Mouse (Mus musculus): ENCODE results near the gene Gm10401.

The Gm10401 gene

DNA sequence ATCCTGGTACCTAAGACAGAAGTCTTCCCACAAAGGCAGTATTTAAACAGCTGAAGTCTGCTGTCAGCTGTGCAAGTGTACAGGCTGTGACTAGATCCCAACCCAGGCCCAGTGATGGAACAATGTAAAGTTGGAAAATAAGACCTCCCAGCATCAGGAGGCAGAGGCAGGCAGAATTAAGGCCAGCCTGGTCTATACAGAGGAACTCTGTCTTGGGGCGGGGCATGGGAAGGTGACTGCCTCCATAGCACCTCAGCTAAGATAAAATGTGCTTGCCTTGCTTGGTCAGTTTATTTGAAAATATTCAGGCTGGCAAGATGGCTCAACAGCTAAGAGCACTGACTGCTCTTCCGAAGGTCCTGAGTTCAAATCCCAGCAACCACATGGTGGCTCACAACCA is 27.6 kb downstream of the Gm10401 start:
- no peak for DNase-seq (ENCODE audit: low spot score in 2 of 2)

DNA sequence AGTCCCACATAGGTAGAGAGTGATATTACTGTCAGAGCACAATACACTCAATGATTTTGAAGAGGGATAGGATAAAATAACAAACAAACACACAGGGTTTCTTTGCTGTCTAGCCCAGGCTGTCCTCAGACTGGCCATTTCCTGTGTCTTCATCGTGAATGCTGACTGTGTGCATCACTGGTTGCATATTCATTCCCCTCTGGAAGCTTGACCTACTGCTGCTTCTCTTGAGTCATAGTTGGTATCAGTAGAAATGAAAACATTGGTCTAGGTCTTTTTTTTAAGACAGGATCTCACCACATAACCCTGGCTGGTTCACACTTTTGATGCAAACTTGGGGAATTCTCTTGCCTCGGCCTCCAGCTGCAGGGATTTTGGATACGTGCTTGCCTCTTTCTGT is 28.5 kb downstream of the Gm10401 start:
- DNase-seq (ENCODE audit: low spot score in 2 of 2), result no peak

DNA sequence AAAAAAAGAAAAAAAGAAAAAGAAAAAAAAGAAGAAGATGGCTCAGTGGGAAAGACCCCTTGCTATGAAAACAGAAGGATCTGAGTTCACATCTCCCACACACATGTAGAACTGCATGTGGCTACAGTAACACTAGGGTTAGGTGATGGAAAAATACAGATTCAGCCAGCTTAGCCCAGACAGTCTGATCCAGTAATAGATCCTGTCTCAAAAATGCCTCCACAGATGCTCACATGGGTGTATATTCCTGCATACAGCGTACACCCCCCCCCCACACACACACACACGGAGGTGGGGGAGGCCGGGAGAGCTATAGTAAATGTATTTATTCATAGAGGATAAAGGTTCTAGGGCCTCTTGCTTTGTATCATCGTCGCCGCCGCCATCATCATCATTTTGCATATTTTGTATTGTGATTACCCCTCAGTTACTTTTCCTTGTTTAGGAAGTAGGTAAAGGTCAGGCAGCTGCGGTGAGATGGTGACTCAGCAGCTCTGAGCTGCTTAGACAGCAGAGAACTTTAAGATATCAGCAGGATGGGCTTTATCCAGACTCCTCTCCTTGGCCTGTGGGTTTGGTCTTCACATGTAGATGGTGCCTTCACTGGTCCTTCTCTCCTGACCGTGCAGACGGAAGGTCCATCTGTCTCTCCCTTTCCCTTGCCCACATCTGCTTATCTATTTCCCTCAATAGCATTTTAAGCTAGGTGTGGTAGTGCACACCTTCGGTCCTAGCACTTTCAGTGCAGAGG is 29.2 kb downstream of the Gm10401 start:
- DNase-seq (ENCODE audit: low spot score in 2 of 2), result no peak

DNA sequence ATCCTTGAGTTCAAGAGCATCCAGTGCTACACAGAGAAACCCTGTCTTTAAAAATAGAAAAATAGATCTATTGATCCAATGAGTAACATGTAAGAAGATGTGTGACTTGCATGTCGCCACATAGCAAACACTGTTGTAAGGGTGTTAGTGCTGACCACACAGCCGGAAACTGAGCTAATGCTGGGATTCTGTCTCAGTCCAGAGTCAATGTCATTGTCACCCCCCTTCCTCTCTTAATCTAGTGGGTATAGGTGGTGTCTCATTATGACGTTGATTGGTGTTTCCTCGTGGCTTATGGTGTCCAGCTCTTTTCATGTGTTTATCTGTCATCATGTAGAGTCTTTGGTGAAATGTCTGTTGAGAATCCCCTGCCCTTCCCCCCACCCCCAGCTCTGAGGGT is 31.9 kb downstream of the Gm10401 start:
- DNase-seq (ENCODE audit: low spot score in 2 of 2), result no peak

DNA sequence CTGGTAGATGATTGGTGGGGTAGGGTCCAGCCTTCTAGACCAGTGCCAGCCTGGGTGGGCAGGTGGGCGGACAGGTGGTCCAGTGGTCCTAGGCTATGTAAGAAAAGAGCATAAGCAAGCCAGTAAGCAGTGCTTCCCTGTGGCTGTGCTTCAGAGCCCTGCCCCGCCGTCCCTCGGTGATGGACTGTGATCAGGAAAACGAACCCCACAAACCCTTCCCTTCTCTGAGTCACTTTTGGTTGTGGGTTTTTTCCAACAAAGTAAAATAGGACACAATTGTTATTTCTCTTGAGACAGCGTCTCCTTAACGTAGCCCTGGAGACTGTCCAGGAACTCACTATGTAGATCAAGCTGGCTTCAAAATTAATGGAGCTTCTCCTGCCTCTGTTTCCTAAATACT is 34.7 kb downstream of the Gm10401 start:
- no peak for DNase-seq (ENCODE audit: low spot score in 2 of 2)

DNA sequence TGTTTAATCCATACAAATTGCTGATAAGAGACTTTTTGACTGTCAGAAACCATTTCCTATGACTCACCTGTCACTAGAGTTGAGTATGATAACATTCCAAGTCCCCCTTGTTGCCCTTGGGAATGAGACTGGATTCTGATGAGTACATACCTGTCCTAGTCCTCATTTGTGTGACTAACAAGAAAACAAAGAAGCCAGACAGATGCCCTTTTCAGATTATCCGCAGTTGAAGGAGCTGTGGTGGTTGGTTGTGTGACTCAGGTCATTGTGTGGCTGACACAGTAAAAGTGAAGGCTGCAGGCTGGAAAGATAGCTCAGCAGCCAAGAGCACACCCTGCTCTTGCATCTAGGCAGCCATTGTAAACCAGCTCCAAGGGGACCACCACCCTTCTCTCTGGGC is 35.5 kb downstream of the Gm10401 start:
- DNase-seq (ENCODE audit: low spot score in 2 of 2), result no peak

DNA sequence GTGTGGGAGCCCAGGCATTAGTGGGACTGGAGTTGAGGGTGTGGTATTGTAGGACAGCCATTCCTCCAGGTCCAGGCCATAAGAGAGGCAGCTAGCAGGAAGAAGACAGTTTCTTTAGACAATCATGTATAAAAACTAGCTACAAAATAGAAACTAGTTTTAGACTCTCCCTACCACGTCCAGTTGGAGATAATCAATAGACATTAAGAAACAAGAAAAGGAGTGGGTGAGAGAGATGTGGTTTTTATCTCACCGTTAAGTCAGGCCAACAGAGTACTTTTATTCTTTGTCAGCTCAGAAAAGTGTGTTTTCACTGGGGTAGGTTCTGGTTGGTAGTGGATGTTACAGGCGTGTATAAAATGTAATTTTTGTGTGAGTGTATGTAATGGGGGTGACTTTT is 37.1 kb downstream of the Gm10401 start:
- DNase-seq (ENCODE audit: low spot score in 2 of 2), result no peak

DNA sequence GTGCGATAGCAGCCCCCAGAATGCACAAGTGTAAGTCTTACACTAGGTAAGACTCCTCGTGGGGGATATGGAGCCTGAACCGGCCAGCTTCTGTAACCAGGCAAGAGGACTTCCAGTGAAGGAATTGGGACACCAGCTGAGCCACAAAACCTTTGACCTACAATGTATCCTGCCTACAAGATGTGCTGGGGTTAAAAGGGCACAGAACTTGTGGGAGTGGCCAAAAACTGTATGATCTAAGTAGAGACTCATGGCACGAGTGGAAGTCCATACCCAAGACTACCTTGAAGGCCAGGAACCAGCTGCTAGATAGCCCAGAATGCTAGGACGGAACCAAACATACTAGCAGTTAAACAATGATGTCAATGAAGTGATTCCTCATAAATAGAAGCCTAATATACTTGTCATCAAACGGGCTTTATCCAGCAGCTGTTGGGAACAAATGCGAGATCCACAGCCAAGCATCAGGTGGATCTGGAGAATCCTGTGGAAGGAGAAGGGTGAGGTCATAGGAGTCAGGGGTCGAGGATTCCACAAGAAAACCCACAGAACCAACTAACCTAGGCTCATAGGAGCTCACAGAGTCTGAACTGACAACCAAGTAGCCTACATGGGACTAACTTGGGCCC is 37.9 kb downstream of the Gm10401 start:
- DNase-seq (ENCODE audit: low spot score in 2 of 2), result no peak

DNA sequence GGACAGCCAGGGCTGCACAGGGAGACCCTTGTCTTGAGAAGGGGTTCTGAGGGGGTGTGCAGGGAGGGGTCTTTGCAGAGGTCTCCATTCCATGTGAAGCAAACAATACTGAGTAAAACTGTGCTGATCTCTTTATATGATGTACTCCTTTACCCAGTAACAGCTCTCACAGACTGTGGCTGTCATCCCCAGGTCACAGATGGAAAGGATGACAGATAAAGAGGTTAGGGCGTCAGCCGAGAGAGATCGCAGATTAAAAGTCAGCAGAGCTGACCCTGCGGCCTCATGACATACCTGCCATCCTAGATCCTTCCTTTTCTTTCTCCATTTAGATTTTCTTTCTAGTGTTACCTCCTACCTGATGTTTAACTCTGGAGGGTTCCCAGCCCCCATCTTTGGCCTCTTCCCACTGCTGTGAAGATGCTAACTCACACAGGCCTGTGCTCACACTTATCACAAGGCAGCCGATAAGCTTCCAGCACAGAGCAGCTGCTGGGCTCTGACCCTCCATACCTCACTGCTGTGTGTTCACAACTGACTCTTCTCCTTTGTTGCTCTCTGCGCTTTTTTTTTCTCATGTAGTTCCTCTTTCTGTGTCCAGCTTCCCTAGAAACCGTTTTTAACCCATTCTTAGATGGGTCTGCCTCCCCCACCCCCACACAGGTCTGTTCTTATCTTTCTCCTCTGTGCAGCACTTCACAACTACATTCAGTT is 39.4 kb downstream of the Gm10401 start:
- peak in 1 of 2 experiments; percentile 13 for DNase-seq (ENCODE audit: low spot score in 2 of 2)

DNA sequence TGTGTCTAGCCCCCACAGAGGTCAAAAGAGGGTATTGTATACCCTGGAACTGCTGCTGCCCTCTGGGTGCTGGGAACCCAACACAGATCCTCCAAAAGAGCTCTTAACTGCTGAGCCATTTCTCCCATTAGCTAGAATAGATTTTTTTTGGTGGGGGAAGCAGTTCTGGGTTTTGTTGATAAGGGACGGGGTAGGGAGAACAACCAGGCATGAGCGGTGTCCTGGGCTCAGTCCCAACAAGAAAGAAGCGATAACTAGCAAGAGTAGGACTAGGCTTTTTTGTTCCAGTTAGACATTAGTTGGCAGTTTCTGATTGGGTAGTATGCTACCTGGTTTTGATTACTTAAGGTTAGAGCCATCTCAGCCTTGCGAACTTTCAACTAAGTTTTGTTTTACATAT is 40.9 kb downstream of the Gm10401 start:
- DNase-seq (ENCODE audit: low spot score in 2 of 2), result no peak

DNA sequence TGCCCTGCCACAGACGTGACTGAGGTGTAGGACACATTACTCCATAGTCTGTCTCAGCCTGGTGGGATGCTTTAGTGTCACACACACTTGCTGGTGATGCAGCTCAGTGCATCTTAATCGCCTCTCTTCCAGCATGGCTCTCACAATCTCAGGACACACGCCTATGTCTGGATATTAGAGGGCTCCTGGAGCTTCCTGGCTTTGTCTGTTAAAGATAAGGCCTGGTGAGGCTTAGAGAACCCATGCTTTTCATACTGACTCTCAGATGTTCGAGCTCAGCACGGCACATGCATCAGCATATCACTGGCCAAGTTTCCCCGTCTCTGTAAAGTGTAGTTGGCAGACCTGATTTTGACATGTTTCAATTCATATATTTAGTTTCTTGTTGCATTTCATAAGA is 42.7 kb downstream of the Gm10401 start:
- no peak for DNase-seq (ENCODE audit: low spot score in 2 of 2)

DNA sequence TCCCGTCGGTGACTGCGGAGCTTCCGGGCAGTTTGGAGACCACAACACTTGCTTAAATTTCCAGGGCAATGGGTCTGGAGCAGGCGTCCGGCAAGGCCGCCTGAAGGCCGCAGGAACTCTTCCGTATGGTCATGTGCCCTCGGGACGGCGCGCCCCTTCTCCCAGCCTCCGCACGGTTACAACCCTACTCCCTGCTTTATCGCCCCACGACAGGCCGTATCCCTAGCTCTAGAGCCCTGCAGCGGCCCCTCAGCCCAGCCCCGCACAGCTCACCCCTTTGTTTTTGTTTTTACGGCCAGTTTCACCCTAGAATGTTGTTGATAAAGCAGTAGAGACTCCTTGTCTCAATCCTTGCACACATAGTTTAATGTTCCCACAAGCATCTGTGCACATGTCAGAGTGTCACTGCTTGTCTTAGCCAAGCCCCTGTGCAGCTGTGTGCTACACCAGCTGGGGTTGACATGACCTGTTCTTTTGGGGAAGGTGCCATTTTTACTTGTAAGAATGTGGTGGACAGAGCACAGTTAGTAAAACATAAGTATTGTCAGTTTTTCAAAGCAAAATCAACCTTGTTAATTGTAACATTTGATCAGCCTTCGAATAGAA is 44.2 kb downstream of the Gm10401 start:
- no peak for DNase-seq (ENCODE audit: low spot score in 2 of 2)

DNA sequence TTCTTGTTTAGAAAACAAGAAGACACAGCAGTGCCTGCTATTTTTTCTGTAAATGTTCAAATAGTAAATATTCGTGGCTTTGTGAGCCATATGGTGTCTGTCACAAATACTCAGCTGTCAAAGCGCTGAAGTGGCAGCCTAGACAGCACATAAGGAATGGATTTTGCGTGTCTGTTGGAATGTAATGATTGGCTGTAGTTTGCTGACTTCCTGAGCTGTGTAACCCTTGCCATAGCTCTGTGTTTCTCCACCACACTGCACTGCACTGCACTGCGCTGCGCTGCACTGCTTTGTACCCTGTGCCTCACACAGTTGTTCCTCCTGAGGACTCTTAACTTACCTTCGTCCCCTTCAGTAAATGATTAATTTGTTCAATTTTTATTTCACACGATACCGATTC is 45.5 kb downstream of the Gm10401 start:
- no peak for DNase-seq (ENCODE audit: low spot score in 2 of 2)

DNA sequence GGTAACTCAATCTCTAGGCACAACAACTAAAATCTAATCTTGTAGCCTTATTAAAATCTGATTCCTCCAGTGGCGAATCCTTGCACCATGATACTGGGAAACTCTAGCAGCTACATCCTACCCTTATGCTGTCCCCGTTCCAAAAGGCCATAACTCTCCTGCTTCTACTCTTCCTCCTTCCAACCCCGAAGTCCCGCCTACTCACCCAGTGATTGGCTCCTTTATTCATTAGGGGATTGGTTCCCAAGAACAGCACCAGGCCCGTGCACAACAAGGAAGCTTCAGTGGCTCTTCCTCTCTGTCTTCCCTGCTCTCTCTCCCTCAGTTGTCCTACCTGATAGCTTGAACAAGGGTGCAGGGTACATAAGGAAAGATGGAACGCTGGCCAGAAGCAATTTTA is 47.3 kb downstream of the Gm10401 start:
- DNase-seq (ENCODE audit: low spot score in 2 of 2), result no peak

DNA sequence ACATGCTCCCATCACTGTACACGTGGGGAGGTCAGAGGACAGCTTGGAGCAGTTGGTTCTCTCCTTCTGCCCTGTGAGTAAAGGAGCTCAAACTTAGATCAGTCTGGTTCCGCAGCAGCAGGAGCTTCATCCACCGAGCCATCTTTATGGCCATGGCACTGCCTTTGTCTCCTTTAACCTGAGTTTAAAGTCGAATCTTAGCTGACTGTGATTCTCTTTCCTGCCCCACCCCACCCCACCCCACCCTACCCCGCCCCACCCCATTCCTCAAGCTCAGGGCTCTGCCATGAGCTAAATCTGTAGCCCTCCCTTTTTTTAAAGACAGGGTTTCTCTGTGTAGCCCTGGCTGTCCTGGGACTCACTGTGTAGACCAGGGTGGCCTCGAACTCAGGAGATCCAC is 48.4 kb downstream of the Gm10401 start:
- DNase-seq (ENCODE audit: low spot score in 2 of 2), result no peak

Data from heart, adult 9 months (tissue).